Mouse (Mus musculus) heart, embryonic 15.5 days (tissue): ENCODE data around the gene Ctsf. TPM values are rescaled to one million over a fixed set of nuclear protein-coding genes. Genes with fewer than 3 reads are reported as not detected.

Source experiments
- polyA plus RNA-seq: library from polyadenylated mRNA; unstranded; fragments of >200 nt; fragmentation: Nextera tagmentation; extraction: Ambion mirVana; gene quantifications from 2 replicates; pipeline ENCODE4 v1.2.1, GENCODE M21; 2015

Gene Ctsf
- polyA plus RNA-seq, 1 experiment from 2014 or later = 37.4 TPM

Other genes with a start within 250 kb of the Ctsf start
- 3.2 and 4.0 TPM in 2 replicates for gene Lrfn4, start 239.5 kb upstream of the Ctsf start, polyA plus RNA-seq
- gene Rce1, start 229.5 kb upstream of the Ctsf start, polyA plus RNA-seq = 34.5 and 41.4 TPM in 2 replicates
- gene Gm960, start 156.5 kb upstream of the Ctsf start, polyA plus RNA-seq = 0.48 and 0.52 TPM in 2 replicates
- 0.18 and 0.56 TPM in 2 replicates for gene Sptbn2, start 144.0 kb upstream of the Ctsf start, polyA plus RNA-seq
- 30.8 and 36.3 TPM in 2 replicates for gene Rbm4b, start 98.6 kb upstream of the Ctsf start, polyA plus RNA-seq
- 42.2 and 54.1 TPM in 2 replicates for gene Rbm4, start 61.2 kb upstream of the Ctsf start, polyA plus RNA-seq
- 22.6 and 30.5 TPM in 2 replicates for gene Gm21992, start 43.5 kb upstream of the Ctsf start, polyA plus RNA-seq
- gene Rbm14, start 43.5 kb upstream of the Ctsf start, polyA plus RNA-seq = 40.2 and 51.1 TPM in 2 replicates
- 33.4 and 41.7 TPM in 2 replicates for gene Ccs, start 15.8 kb upstream of the Ctsf start, polyA plus RNA-seq
- 0.04 and 0.05 TPM in 2 replicates for gene Ccdc87, start 15.8 kb upstream of the Ctsf start, polyA plus RNA-seq
- gene Actn3, start 22.8 kb downstream of the Ctsf start, polyA plus RNA-seq = 2.1 and 9.1 TPM in 2 replicates
- gene Zdhhc24, start 23.5 kb downstream of the Ctsf start, polyA plus RNA-seq = 6.6 and 9.9 TPM in 2 replicates
- 2.2 and 2.7 TPM in 2 replicates for gene Bbs1, start 51.5 kb downstream of the Ctsf start, polyA plus RNA-seq
- gene Dpp3, start 73.2 kb downstream of the Ctsf start, polyA plus RNA-seq = 63.6 and 84.8 TPM in 2 replicates
- gene Peli3, start 88.0 kb downstream of the Ctsf start, polyA plus RNA-seq = 0.38 and 0.52 TPM in 2 replicates
- 82.6 and 97.3 TPM in 2 replicates for gene Mrpl11, start 107.0 kb downstream of the Ctsf start, polyA plus RNA-seq
- gene Npas4, start 135.2 kb downstream of the Ctsf start, polyA plus RNA-seq = 0.10 and 0.23 TPM in 2 replicates
- gene Slc29a2, start 168.7 kb downstream of the Ctsf start, polyA plus RNA-seq = 8.8 and 11.1 TPM in 2 replicates
- gene B4gat1, start 183.7 kb downstream of the Ctsf start, polyA plus RNA-seq = 43.1 and 43.6 TPM in 2 replicates
- 1.4 and 1.5 TPM in 2 replicates for gene AC124502.3, start 183.8 kb downstream of the Ctsf start, polyA plus RNA-seq
- gene Brms1, start 186.2 kb downstream of the Ctsf start, polyA plus RNA-seq = 23.0 and 31.9 TPM in 2 replicates
- gene Rin1, start 195.4 kb downstream of the Ctsf start, polyA plus RNA-seq = 1.9 and 3.3 TPM in 2 replicates
- 18.1 and 39.3 TPM in 2 replicates for gene Cd248, start 212.9 kb downstream of the Ctsf start, polyA plus RNA-seq
- gene Tmem151a, start 230.4 kb downstream of the Ctsf start, polyA plus RNA-seq = 3.0 and 4.5 TPM in 2 replicates
- gene Yif1a, start 233.4 kb downstream of the Ctsf start, polyA plus RNA-seq = 82.0 and 92.3 TPM in 2 replicates
- 2.9 and 5.7 TPM in 2 replicates for gene Cnih2, start 243.4 kb downstream of the Ctsf start, polyA plus RNA-seq